Mouse (Mus musculus): Measurements from ENCODE around the gene Tbc1d19.

The Tbc1d19 gene

DNA sequence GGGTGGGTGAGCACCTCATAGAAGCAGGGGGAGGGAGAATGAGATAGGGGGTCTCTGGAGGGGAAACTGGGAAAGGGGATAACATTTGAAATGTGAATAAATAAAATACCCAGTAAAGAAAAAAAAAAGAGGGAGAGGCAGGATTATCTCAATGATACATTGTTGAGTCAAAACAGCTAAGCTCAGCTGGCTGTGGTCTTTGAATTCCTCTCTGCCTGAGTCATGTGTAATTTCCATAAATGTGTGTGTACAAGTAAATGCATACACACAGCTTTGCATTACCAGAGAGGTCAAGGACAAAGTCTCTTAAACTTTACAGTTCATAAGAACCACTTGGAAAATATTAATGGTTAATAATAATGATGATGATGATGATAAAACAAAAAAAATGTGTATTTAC lies 143.8 kb downstream of the Tbc1d19 start:
- DNase-seq (ENCODE audit: low spot score in 2 of 2), result no peak
